Mouse (Mus musculus): ENCODE data around the gene Phc1.

Phc1 gene

DNA sequence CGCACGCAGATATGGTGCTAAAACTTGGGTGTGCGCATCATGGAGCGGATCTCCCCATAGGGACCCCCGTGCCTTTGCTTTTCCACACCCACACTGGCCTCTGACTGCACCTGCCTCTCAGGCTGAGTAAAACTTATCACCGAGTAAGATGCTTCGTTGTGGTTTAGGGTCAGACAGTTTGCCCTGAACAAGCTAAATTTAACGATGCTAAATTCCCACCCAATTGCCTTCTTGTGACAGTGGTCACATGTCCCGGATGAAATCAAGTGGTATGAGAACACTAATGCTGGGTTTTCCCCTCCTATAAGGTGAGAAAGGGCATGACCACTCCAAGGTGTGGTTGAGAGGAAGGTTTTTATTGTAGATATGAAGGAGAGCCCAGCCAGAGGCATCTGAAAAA, 46.6 kb downstream of the Phc1 start:
- DNase-seq = no peak

DNA sequence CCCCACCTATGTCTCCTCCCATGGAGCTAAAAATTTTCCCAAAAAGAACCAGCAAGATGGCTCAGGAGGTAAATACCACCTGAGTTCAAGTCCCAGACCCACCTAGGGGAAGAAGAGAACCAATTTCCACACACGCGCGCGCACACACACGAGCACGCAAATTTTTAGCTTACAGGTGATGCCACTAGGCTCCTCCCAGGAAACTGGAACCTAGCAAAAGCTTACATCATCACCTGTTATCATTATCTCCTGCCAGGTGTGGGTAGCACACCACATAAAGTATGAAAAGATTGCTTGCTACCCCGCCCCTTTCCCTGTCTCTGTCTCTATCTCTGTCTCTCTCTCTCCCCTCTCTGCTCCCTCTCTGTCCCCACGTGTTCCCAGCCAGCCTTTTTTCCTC, 47.2 kb downstream of the Phc1 start:
- DNase-seq = no peak

- DNase-seq = no peak
Observed at GRCm38 (mm10) chr6:122292184-122292583, 48.2 kb downstream of the Phc1 start.

DNA sequence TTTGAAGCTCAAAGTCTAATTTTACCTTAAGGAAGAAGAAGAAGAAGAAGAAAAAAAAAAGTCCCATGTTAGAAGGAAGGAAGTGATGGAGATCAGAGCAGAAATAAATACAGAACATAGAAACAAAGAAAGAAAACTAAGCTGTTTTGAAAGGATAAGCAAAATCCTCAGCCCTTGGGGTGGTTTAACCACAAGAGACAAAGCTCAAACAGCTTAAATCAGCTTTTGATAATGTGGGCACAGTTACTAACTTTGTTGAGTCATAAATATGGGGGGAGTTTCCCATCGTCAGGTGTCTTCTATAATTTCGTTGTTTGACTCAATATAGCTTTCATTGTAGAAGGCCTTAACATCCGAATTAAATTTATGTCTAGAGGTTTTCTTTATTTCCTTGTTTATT, 48.6 kb downstream of the Phc1 start:
- DNase-seq = no peak

GRCm38 (mm10) chr6:122291264-122291663, 49.1 kb downstream of the Phc1 start:
- DNase-seq = no peak

DNA sequence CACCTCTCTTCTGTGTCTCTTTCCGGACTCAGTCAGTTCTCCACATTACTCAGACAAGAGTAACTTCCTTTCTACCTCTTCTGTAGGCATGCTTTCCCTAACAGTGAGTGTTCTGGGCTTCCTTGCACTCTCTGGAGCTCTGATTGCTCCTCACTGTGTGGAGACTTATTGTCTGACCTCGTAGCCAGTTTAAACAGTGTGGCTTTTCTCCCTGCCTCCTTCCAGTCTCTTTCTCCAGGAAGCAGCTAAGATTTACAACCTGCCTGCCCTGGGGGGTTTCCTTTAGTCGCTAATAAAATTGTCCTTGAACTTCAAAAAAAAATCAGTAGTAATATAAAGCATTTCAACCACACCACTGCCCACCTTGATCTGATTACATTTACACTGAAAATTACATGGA, 50.1 kb downstream of the Phc1 start:
- DNase-seq = no peak

DNA sequence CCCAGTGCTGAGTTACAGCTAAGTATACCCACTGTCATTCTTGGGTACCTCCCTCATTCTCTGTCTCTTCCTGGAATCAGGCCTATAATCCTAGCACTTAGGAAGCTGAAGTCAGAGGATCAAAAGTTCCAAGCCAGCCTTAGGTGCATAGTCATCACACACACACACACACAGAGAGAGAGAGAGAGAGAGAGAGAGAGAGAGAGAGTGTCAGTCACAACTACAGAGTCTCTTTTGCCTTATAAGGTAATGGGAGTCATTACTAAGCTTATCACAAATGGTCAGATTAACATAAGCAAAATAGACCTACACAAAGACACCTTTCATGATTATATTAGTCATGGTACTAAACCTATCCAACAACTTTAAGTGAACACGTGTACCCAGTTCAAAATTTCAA, 51.0 kb downstream of the Phc1 start:
- DNase-seq = no peak

DNA sequence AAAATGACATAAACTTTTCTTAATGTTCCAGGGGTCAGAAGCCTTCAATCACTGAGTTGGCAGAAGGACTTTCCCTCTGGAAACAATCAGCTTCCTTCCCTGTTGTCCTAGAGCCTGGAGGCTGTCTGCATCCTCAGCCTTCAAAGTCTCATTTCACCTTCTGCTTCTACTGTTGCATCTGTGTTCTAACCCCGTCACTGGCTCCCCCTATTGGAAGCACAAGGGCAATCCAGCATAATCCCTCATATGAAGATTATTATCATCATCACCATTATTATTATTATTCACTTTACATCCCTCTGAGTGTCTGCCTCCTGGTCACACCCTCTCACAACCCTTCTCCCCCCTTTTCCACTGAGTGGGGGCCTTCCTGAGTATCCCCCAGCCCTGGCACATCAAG, 52.1 kb downstream of the Phc1 start:
- DNase-seq = no peak

DNA sequence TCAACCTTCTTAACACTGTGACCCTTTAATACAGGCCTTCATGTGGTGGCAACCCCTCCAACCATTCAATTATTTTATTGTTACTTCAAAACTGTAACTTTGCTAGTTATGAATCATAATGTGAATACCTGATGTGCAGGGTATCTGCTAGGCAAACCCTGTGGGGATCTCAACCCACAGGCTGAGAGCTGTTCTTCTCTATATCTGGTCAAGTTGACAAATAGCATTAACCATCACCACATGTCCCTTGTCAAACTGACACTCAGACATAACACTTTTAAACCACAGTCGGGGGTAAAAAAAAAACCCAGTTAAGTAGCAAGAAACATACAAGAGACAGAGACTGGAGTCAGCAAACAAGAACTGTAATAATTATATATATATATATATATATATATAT, 55.5 kb downstream of the Phc1 start:
- no peak for DNase-seq

DNA sequence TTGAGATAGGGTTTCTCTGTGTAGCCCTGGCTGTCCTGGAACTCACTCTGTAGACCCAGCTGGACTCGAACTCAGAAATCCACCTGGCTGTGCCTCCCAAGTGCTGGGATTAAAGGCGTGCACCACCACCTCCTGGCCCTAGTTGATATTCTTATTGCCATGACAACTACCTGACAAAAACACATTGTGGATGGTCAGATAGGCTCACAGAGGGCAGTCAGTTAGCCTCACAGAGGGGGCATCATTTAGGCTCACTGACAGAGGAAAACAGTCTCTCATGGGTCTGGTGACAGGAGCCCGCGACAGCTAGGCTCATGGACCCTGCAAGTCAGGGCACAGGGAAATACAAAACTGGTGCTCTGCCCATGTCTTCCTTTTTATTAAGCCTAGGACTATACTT, 56.1 kb downstream of the Phc1 start:
- DNase-seq = no peak

- DNase-seq = no peak
Observed at GRCm38 (mm10) chr6:122283429-122283828, 56.9 kb downstream of the Phc1 start.

- no peak for DNase-seq
Observed at GRCm38 (mm10) chr6:122282782-122283181, 57.6 kb downstream of the Phc1 start, which contains the start of gene Klrg1. TSS of gene Klrg1 (minus strand) at chr6:122282882.

GRCm38 (mm10) chr6:122276565-122276964, 63.8 kb downstream of the Phc1 start:
- no peak for DNase-seq

DNA sequence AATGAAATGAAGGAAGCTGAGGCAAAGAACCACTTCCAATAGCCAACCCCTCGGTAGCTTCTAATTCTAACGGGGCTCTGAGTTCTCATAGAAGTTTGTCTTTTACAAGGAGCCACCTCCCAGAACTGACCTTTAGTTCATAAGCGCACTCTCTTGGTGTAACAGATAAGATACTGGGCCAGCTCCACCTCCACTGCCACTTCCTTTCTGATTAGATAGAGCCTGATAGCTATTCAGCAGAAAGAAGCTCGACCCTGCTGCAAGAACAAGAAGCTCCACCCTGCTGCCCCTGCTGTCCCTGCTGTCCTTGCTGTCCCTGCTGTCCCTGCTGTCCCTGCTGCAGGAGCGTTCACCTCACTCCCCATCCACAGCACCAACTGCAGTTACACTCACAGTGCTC, 65.8 kb downstream of the Phc1 start:
- no peak for DNase-seq

- DNase-seq = no peak
Observed at GRCm38 (mm10) chr6:122270152-122270551, 70.2 kb downstream of the Phc1 start.

DNA sequence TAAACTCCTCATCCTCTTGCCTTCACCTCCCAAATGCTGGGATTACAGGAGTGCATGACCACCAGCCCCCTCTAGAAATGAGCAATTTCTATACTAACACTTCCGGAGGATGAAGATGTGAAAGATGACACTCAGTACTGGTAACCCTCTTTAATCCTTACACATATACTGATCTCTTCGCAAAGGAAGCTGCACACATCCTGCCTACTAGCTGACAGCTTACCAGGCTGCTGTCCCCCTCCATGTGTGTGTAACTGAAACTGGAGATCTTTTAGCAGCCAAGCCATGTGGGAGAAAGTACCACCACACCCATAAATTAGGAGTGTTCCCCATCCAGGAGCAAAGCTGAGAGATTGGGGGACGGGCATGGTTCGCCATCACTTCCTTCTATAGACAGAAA, 71.2 kb downstream of the Phc1 start:
- DNase-seq = no peak

GRCm38 (mm10) chr6:122268561-122268960, 71.8 kb downstream of the Phc1 start:
- DNase-seq = peak; percentile 45 to 49

Data from kidney, postnatal 4 days (tissue).